Mouse (Mus musculus) urinary bladder, adult 18-20 months (tissue): Measurements from ENCODE around the gene Anp32e.
"Not testable (repeated sequence)": the region's sequence is repeated elsewhere in the genome, so short reads cannot be mapped to it uniquely, and the experiment has no call there.

Experiments
- DNase-seq, 2 experiments: peaks; one replicate each; pipeline ENCODE4 v3.0.0; 2022; ENCODE audit warnings: low spot score in 2 of 2, mixed read lengths in 2 of 2

Gene Anp32e

DNA sequence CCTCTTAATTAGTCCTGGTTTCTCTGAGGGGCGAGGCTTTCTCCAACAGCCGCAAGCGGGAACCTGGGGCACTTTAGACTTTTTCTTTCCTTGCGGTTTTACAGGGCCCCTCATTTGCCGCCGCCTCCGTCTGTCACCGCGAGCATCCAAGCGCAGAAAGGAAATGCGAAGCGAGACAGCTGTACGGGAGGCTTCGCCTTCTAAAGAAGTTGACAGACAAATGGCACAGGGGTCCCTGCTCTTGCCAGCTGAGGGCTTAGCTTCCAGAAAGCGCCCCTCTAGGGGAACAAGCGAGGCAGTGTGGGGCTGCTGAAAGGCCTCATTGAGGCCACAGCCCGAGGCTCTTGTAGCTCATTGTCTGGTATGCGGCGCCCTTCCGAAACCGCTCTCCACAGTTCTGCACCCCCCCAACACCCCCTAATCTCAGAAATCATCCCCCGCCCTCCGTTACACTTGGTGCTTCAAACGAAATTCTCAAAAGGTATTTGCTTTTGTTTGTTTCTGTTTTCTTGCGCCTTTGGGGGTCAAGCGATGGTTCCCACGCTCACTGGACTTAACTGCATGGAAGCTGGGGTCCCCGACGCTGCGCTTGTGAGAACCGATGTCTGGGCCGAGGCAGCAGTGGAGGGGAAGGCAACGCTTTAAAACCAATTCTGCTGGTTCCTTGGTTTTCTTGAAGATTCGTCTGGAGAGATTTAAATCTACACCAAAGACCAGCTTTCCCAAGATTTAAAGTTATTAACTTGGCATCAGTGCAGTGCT, 44.0 kb downstream of the Anp32e start:
- DNase-seq, result no peak

DNA sequence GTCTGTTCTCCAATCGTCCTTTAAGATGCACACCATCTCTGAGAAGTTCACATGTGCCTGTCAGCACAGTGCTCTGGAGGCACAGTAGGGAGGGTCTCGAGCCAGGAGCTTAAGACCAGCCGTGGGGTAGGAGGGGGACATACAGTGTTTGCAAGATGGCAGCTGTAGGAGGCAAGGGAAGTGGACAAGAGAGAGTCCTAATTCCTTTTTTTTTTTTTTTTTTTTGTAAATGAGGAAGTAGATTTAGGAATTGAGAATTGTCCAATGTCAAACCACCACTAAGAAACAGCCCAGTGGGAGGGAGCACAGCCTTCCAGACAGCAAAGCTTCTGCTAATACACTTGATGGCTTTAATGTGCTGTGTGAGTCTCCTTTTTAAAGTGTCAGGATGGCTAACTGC, 48.0 kb downstream of the Anp32e start:
- no peak for DNase-seq

DNA sequence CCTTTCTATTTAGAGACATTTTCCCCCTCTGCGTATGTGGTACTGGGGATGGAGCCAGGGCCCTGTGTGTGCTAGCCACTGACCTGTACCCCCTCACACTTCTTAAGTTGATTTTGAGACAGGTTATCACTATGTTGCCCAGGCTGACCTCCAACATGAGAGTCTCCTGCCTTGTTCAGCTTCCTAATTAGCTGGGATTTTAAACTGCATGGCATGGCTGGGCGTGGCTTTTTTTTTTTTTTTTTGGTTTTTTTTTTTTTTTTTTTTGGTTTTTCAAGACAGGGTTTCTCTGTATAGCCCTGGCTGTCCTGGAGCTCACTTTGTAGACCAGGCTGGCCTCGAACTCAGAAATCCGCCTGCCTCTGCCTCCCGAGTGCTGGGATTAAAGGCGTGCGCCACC, 48.5 kb downstream of the Anp32e start:
- not testable (repeated sequence) for DNase-seq

DNA sequence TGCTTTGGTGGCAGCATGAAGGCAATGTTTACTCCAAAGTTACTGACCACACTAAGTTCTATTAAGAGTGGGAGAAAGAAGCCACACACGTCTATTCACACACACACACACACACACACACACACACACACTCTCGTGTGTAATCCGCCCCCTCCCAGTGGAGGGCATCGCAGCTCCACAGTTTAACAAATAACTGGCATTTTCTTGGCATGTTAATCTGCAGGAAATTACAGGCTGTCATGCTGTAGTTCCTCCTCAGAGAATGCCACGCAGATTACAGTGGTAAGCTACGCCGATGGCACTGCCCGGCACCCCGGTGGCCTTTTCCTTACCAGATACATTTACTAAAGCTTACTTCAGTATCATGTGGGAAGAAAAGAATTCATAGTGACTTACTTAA, 49.2 kb downstream of the Anp32e start:
- DNase-seq, result no peak

DNA sequence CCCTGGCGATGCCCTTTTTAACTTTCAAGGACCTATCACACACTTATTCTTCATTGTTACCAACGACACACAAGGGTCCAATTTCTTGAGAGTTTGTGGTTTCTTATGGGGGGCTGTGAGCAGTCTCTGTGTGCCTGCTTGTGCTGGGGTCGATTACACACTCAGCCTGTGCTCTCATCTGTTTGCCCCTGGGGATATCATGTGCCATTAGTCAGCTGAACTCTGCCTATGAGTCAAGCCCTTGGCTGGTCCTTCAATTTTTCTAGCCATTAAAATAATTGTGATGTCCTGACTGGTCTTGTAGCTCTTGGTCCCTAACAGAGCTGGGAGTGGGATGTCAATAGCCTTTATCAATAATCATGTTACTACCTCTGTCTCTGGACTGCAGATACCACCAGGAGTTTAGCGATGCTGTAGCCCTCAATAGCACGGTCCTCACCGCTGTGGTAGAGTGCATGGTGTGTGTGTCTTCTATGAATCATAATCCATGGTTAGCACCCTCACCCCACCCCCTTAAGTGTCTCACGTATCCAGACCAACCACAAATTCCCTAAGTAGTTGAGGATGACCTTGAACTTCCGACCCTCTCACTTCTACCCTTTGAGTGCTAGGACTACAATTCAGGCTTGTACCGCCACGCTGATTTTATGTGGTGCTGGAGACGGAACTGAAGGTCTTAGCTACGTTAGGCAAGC, 51.4 kb downstream of the Anp32e start:
- DNase-seq, result no peak

DNA sequence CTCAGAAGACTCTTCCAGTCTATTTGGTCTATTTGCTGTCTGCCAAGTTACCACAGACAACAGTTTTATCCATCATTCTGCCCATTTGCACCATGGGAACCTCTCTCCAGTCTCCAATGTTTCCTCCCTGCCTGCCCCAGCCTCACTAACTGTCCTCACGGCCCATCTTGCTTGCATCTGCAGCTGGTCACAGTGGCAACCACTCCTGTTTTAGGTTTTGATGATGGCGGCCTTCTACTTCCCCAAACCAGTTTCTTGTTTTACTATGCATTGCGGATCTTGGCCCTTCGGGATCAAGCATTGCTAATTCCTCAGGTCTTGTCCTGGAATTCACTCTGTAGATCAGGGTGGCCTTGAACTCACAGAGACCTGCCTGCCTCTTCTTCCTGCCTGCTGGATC, 53.1 kb downstream of the Anp32e start:
- no peak for DNase-seq

DNA sequence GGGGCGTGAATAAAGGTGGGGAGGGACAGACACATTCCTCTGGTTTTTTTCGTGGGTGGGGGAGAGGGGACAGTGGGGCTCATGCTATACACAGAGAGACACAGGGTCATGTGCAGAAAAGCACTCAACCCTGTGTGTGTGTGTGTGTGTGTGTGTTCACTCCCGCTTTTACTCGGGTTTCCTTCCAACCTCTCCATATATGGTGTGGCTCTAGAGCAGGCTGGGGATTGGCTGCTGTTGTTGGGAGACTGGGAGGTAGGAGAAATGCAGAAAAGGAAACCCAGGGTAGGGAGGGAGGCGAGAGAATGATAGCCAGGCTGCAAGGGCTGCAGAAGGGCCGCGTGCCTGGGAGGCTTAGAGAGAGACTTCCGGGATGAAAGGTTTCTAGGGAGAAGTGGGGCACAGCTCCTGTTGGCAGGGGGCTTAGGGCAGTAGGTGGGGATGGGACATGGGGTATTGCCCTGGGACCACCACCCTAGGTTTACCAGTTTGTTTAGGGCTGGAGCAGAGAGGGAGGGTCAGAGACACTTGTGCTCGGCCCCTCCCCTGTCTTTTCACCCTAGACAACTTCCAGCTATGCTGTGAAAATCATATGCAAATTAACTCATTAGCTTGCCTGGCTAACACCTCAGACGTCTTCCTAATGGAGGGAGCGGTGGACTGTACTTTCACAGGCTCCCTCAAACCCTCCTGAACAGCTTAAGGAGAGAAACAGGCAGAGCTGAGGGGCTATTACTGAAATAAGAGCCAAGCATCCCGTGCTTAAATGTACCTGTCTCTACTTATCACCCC, 56.4 kb downstream of the Anp32e start:
- DNase-seq, result peak in 1 of 2 experiments; percentile 42

DNA sequence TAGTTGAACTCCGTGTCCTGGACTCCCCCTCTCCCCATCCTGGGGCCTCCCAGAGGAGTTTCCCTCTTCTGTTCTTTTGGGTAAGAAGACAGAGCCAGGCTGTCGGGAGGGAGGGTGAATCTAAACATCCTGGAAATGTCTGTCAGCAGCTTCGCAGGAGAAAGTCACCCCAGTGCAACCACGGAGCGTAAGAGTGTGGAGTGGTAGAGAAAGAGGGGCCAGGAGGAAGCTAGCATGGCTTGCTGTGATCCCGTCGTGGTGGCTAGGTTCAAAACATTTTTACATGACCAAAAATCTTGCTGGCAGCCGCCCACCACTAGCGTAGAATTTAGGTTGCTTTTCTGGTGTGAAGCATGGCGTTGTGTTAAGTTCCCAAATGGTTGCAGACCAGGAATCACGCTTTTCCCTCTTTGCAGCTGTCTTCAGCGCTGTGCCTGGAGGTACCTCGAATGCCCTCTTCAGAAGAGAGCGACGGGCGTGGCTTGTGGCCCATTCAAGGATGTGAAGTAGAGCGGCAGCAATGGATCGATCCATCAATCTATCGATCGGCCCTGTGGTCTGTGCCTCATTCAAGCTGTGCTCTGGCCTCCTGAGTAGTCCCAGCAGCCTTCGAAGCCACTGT, 57.1 kb downstream of the Anp32e start:
- no peak for DNase-seq

DNA sequence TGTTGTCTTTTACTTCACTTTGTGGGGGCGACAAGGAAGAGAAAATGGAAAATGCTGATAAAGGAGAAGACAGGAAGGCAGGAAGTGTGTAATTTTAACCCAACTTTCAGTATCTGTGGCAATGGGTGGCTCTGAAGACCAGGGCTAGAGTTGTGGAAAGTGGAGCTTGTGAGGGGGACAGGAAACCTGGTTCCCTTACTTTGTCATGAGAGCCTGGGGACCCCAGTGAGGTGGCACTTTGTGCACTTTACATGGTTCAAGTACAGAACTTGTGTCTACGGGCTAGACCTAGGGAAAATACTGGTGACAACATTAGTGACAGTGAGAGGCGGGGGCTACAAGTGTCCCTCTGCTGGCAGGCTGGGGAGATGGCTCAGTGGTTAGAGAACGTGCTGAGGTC, 57.9 kb downstream of the Anp32e start:
- no peak for DNase-seq

DNA sequence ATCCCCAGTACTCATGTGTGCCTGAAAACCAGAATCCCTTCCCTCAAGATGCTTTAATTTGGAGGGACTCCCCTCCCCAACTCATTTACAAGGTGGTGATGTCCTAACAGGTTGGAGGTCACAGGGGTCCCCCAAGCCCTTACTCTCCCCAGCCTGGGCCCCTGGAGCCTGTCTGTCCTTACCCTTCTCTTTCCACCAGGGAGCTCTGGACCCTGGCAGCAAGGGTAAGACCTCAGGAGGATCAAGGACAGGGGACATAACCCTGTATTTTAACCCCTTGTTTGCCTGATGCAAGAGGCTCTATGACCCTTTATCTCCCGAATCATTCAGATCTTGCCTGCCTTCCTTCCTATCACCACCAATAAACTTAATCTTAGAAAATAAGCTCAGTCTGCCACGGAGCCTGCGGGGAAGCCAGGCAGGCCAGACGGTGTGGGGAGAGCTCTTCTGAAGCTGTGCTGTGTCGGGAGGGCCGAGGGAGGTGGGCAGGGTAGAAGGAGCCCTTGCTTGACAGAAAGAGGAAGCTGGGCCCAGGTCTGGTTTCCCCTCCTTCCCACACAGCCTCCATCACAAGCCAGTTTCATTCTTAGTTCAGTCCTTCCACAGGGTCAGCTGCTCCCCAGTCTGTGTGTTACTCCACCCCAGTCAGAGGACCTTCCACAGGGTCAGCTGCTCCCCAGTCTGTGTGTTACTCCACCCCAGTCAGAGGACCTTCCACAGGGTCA, 58.5 kb downstream of the Anp32e start:
- DNase-seq, result no peak

DNA sequence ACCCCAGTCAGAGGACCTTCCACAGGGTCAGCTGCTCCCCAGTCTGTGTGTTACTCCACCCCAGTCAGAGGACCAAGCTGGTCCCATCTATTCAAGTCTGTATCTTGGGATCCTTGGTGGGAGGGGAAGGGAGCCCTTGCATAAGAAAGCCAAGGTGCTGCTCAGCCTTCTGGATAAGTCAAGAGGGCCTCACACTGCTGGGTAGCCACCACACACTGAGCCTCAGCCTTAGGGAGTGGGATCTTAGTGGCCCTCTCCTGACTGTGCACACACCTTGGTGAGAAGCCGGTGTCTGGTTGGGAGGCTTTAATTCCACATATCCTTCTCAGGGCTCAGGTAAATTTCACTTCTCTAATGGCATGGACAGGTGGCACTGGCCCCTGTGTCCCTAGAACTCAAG, 59.1 kb downstream of the Anp32e start:
- no peak for DNase-seq

DNA sequence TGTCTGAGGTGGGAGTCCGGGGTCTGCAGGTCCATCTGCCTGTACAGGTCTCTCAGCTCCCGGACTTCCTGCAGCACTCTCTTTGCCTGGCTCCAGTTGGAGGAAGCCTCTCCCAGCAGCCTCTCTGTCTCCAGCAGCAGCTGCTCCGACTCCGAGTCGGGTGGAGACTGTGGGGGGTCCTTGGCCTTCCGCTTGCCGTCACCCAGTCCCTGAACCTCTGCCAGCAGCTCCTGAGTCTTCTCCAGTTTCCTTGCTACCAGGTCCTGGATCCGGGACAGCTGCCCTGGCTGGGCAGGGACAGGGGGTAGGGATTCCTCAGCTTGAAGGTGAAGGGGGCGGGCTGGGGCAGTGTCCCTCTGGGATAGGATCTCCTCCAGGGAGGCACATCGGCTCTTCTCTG, 59.9 kb downstream of the Anp32e start:
- no peak for DNase-seq

DNA sequence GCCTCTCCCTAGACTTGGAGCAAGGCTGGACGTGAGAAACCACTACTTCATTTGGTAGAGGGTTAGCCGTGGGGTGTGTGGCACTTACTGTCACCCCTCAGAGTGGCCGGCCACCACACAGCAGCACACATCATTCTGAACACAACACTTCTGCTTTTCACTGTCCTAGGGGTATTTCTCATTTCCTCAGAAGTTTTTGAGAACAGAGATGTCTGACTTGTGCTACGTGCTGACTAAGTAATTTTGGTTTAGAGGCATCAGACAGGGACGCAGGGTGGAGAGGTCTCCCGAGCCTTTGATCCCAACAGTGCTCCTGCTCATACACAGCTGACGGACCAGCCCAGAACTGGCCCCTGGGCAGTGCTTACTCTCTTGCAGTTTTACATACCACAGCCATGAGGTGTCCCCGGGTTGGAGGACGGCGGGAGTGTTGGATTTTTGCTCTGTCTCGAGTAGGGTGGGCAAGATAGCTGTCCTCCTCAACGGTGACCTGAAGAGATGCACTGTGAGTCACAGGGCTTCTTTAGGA, 61.4 kb downstream of the Anp32e start:
- no peak for DNase-seq

DNA sequence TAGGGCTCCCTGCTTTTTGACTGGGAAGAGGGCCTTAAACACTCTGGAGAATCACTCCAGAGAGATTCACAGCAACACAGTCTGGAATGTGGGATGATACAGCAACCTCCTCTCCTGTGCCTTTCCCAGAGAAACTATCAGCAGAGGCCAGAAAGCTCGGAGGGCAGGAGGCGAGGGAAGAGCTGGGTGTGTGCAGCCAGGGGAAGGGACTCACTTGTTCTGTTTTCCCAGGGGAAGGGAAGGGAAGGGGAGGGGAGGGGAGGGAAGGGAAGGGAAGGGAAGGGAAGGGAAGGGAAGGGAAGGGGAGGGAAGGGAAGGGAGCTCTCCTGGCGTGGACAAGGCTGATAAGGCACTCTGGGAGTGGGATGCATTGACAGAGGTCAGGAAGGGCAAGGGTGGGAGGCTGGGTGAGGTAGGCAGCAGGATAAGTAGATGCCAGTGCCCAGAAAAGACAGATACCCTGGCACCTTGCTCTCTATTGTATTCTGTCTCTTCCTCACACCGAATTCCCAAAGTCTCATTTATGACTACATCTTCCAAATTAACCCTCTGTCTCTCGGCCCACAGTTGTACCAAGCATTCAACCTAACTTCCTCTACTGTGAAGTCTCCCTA, 64.1 kb downstream of the Anp32e start:
- no peak for DNase-seq

DNA sequence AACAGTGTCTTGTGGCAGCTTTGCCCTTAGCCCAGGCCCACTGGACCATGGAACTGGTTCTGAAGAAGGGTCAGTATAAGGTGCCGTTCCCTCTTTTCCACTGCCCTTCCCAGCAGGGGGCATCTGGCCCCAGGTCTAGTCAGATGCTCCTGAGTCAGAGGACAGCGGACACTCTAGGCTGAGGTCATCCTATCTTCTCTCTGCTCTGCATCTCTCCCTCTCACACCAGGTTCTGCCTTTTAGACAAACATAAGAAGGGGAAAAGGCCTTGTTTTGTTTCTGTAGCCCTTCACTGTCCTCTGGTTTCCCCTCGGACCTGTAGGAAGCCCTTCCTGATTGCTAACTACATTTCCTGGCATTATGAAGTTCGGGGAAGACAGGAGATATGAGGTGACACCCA, 64.8 kb downstream of the Anp32e start:
- no peak for DNase-seq

DNA sequence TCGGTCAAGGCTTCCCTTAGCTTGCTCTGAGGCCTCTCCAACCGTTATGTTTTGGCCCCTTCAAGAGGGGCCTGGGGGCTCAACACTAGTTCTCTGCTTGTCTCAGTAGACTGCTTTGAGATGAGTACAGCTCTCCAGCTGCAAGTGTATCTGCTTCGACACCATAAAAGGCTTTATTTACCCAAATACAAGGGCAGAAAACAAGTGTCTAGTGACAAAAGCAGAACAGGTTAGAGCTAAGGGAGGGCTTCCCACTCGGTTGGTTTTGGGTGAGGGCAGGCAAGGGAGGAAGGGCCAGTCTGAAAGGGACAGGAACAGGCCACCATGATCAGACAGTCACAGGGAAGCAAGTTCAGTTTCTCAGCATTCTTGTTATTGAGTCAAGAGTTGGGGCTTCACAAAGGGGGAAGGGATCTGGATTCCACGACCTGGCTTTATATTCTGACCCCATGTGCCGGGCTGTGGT, 65.4 kb downstream of the Anp32e start:
- no peak for DNase-seq

DNA sequence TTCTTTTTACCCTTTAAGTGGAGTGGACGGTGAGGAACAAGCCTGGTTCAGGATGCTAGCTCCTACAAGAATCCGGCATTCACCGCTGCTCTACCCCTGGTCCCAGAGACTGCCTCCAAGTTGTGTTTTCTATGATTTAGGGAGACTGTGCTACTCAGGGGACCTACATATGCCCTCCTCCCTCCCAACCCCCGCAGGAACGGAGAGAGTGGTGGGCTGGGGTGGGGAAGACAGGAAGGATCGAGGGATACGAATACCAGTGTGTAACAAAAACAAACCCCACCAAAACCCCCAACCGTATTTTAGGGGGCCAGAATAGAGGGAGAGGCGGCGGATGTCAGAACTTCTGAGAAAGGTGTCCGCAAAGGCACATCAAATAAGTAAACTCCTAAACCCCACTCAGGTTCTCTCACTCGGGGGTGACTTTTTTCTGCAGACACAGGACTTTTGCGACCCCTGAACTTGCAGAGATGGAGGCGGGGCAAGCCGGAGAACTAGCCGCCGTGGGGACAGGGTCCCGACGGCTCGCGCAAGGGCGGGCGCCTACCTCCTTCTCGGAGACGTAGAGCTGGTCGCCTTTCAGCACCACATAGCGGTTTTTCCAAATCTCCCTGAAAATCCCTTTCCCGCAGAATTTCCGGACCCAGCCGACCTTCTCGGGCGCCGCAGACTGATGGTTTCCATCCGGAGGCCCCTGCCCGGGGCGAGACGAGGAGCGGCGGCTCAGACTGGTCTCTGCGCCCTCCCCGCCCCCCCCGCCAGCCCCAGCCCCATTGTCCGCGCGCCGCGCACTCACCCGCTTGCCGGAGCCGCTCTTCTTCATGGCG, 66.1 kb downstream of the Anp32e start:
- DNase-seq, result no peak

DNA sequence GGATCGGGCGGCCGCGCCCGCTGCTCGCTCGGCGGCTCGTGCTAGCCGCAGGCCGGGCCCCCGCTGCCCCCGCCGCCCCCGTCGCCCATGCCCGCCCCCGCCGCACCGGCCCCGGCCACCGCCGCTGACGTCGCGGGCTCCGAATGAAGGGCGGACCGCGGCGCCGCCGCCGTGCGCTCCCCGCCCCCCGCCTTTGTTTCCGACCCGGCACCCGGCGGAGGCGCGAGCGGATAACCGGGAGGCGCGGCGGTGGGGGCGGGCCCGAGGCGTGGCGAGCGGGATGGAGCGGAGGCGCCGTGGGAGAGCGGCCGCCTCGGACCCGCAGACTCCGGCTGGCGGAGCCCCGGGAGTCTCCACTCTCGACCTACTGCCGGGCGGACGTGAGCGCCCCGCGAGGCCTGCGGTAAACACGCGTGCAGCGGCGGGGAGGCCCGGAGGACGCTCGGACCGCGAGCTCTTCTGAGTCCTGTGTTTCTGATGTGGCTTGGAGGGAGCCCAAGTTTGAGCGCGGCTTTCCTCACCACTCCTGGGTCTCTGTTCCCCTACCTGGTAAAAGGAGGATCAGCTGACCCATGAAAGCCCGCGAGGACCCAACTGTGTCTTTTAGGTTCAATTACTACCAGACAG, 66.9 kb downstream of the Anp32e start, which contains the start of gene Plekho1:
TSS of gene Plekho1 (minus strand) at position 200 of the 627 bp plus-strand sequence.
- peak in 1 of 2 experiments; percentile 43 for DNase-seq

DNA sequence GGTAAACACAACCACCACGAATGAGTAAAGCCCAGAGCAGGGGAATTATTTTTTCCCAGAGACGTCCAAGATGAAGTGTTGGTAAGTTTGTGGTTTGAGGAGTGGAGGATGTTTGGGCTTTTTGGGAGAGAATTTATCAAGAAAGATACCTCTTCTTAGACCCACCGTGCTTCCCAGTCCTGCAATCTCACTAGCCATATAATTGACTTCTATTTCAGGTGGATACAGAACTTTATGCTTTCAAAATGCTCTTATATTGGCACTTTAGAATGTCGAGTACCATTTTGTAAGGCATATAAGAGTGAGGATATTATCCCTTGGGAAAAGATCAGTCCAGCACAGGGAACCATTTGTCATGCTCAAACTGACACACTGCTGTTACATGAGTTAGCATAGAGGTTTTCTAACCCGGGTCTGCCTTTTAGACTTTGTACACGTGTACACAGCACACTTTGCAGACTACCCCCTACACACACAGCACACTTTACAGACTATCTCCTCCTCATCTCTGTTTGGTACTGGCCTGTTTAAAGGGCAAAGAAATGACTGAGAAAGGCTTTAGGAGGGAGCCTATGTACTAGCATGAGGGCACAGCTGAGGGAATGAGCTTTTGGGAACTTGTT, 67.5 kb downstream of the Anp32e start:
- DNase-seq, result no peak
